Mouse (Mus musculus): ENCODE measurements around the gene Slc7a14. TPM values are rescaled to one million over a fixed set of nuclear protein-coding genes. Genes with fewer than 3 reads are reported as not detected.

Slc7a14 gene
- polyA plus RNA-seq (2012): not detected in 2 replicates

DNA sequence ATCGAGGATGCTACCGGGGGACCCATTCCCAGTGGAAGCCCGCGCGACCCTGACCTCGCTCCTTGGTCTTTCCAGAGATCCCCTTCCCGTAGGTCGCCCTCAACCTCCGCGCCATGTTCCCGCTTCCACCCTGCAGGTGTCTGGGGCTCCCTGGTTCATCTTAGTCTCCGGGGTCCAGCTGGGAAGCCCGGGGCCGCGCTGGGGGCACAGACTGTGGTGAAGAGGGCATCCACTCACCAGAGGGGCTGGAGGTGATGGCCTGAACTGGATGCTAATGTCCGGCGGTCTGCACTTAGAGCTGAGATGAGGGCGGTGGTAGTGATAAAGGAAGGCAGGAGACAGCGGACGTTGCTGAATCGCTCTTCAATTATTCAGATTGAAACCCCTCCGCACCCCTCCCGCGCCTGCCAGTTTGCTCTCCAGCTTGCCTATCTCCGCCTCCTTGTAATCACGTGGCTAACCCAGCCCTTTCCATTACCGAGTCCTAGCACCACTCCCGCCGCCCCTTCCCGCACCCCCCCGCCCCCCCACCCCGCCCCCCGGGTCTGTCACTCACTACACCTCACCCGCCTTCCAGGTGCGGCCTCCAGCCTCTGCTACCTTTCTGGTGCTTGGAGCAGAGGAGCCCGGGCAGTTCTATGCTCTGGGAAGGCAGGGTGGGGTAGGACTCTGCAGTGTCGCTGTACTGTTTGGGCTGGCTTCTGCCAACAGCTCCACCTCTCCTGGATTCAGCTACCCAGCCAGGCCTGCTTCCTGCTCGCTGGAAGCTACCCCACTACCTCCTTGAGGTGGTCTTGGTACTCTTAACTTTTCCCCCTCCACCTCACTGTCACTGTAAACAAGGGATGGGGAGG lies at the start of gene Slc7a14:
Slc7a14 (minus strand) TSS at position 445 of the 854 bp plus-strand sequence.

Other genes starting within 250 kb of the Slc7a14 start
- gene Skil, start 215.3 kb downstream of the Slc7a14 start, polyA plus RNA-seq (2012): 5.3 and 8.8 TPM in 2 replicates
- gene Cldn11, start 160.5 kb downstream of the Slc7a14 start, polyA plus RNA-seq (2012): 0.04 TPM in 1 of 2 replicates, not detected in the other